Mouse (Mus musculus) fibroblast of lung, adult 2 months (primary cell): ENCODE measurements around the gene Tyw1.
A peak's percentile ranks its signal among the peaks of the same experiment; 100 is the strongest.

Source experiments
- DNase-seq: peaks from one replicate; pipeline ENCODE4 v3.0.0-alpha.2; 2011; ENCODE audit warnings: low read depth

The Tyw1 gene

GRCm38 (mm10) chr5:130264433-130265005 lies 9.1 kb downstream of the Tyw1 start:
- DNase-seq, result no peak

GRCm38 (mm10) chr5:130266651-130267050 lies 11.2 kb downstream of the Tyw1 start:
- no peak for DNase-seq

GRCm38 (mm10) chr5:130267316-130267715 lies 11.9 kb downstream of the Tyw1 start:
- peak; percentile 63 for DNase-seq

- no peak for DNase-seq
Measured at GRCm38 (mm10) chr5:130268976-130269375, 13.6 kb downstream of the Tyw1 start.

- no peak for DNase-seq
Measured at GRCm38 (mm10) chr5:130272344-130272743, 16.9 kb downstream of the Tyw1 start.

- no peak for DNase-seq
Measured at GRCm38 (mm10) chr5:130273046-130273445, 17.6 kb downstream of the Tyw1 start.

GRCm38 (mm10) chr5:130275509-130275908 lies 20.1 kb downstream of the Tyw1 start:
- no peak for DNase-seq

- DNase-seq, result no peak
Measured at GRCm38 (mm10) chr5:130278011-130278472, 22.6 kb downstream of the Tyw1 start.

- DNase-seq, result no peak
Measured at GRCm38 (mm10) chr5:130283079-130283732, 27.8 kb downstream of the Tyw1 start.

GRCm38 (mm10) chr5:130288106-130288505 lies 32.7 kb downstream of the Tyw1 start:
- no peak for DNase-seq

- DNase-seq, result no peak
Measured at GRCm38 (mm10) chr5:130290242-130290641, 34.8 kb downstream of the Tyw1 start.

- DNase-seq, result no peak
Measured at GRCm38 (mm10) chr5:130290775-130291174, 35.4 kb downstream of the Tyw1 start.

GRCm38 (mm10) chr5:130292976-130293375 lies 37.6 kb downstream of the Tyw1 start:
- no peak for DNase-seq

GRCm38 (mm10) chr5:130293941-130294340 lies 38.5 kb downstream of the Tyw1 start:
- DNase-seq, result no peak

GRCm38 (mm10) chr5:130294598-130294997 lies 39.2 kb downstream of the Tyw1 start:
- no peak for DNase-seq

- DNase-seq, result no peak
Measured at GRCm38 (mm10) chr5:130296071-130296470, 40.7 kb downstream of the Tyw1 start.

GRCm38 (mm10) chr5:130298831-130299460 lies 43.5 kb downstream of the Tyw1 start:
- DNase-seq, result no peak

- DNase-seq, result no peak
Measured at GRCm38 (mm10) chr5:130299526-130299925, 44.1 kb downstream of the Tyw1 start.

GRCm38 (mm10) chr5:130303611-130304010 lies 48.2 kb downstream of the Tyw1 start:
- no peak for DNase-seq

- no peak for DNase-seq
Measured at GRCm38 (mm10) chr5:130307921-130308320, 52.5 kb downstream of the Tyw1 start.

GRCm38 (mm10) chr5:130310077-130310476 lies 54.7 kb downstream of the Tyw1 start:
- no peak for DNase-seq

- no peak for DNase-seq
Measured at GRCm38 (mm10) chr5:130310827-130311226, 55.4 kb downstream of the Tyw1 start.

- no peak for DNase-seq
Measured at GRCm38 (mm10) chr5:130313488-130313887, 58.1 kb downstream of the Tyw1 start.
